Mouse (Mus musculus) kidney, postnatal 36 days (tissue): ENCODE measurements around the gene Olfr979.
"Not testable (repeated sequence)": the region's sequence is repeated elsewhere in the genome, so short reads cannot be mapped to it uniquely, and the experiment has no call there.

Source experiments
- DNase-seq, 2 experiments: peaks; one replicate each; pipeline ENCODE4 v3.0.0; 2021 to 2022; ENCODE audit warnings: mixed read lengths in 2 of 2

Gene Olfr979

GRCm38 (mm10) chr9:40003365-40003764 is at the start of gene Olfr979:
Gene Olfr979 (minus strand): TSS chr9:40003465.
- DNase-seq: no peak

GRCm38 (mm10) chr9:40050138-40050537 is 46.9 kb upstream of the Olfr979 start:
- DNase-seq: no peak

GRCm38 (mm10) chr9:40021164-40021563 is 17.9 kb upstream of the Olfr979 start, which contains the start of gene Olfr981:
Gene Olfr981 (plus strand): TSS chr9:40021464.
- no peak for DNase-seq

- no peak for DNase-seq
Measured at GRCm38 (mm10) chr9:40009482-40009881, 6.2 kb upstream of the Olfr979 start, which contains the start of gene Olfr980. Gene Olfr980 (minus strand): TSS chr9:40009582.

GRCm38 (mm10) chr9:39991813-39992212 is 11.5 kb downstream of the Olfr979 start, which contains the start of gene Olfr978:
Gene Olfr978 (plus strand): TSS chr9:39992113.
- no peak for DNase-seq

- not testable (repeated sequence) for DNase-seq
Measured at GRCm38 (mm10) chr9:39976581-39977145, 26.6 kb downstream of the Olfr979 start.

- DNase-seq: not testable (repeated sequence)
Measured at GRCm38 (mm10) chr9:39961033-39961432, 42.2 kb downstream of the Olfr979 start, which contains the start of gene Olfr976. Gene Olfr976 (minus strand): TSS chr9:39961133.

GRCm38 (mm10) chr9:39951946-39952345 is 51.3 kb downstream of the Olfr979 start, which contains the start of gene Olfr975:
Gene Olfr975 (minus strand): TSS chr9:39952046.
- DNase-seq: no peak
